Mouse (Mus musculus) MEL (cell line): ENCODE measurements at regions not wholly inside any gene's neighbourhood (a gene's known extent, or its start where the extent isn't known, plus 50 kb on each side); places are given as distances from the start of the nearest gene placed in this dataset.

Source experiments
- DNase-seq: peaks from one replicate; pipeline ENCODE4 v3.0.0; 2011; ENCODE audit warnings: low read depth, low spot score
- H3K27ac ChIP-seq: 2 replicates; pipeline ENCODE4 v1.5.1; 2012; ENCODE audit warnings: low read depth, mild to moderate bottlenecking, control low read depth, low read length, moderate library complexity; ENCODE audit not compliant: control insufficient read depth
- H3K27me3 ChIP-seq, 2 experiments: fragments of 150-350 bp in 1 of 2; sonication (generic) in 1 of 2; 2 replicates each; pipeline ENCODE4 v1.6.1; 2012; ENCODE audit warnings: low read length in 2 of 2, mild to moderate bottlenecking in 2 of 2, improper control_type of control experiment in 1 of 2, moderate library complexity in 1 of 2; ENCODE audit not compliant: insufficient read depth in 2 of 2, control insufficient read depth in 1 of 2
- H3K36me3 ChIP-seq, 2 experiments: 2 replicates each; pipeline ENCODE4 v1.6.1; 2012 to 2014; ENCODE audit warnings: low read length in 2 of 2, improper control_type of control experiment in 1 of 2, inconsistent platforms in 1 of 2, mild to moderate bottlenecking in 1 of 2; ENCODE audit not compliant: insufficient read depth in 2 of 2, control insufficient read depth in 1 of 2
- H3K4me1 ChIP-seq, 2 experiments: fragments of 150-350 bp in 1 of 2; sonication (generic) in 1 of 2; 2 replicates each; pipeline ENCODE4 v1.6.1; 2012; ENCODE audit warnings: low read length in 2 of 2, improper control_type of control experiment in 1 of 2, mild to moderate bottlenecking in 1 of 2; ENCODE audit not compliant: insufficient read depth in 2 of 2, control insufficient read depth in 1 of 2
- H3K4me3 ChIP-seq, 2 experiments: fragments of 150-350 bp in 1 of 2; sonication (generic) in 1 of 2; 2 replicates each; pipeline ENCODE4 v1.5.1; 2012; ENCODE audit warnings: low read depth in 2 of 2, low read length in 2 of 2, mild to moderate bottlenecking in 2 of 2, moderate library complexity in 2 of 2, control low read depth in 1 of 2, improper control_type of control experiment in 1 of 2; ENCODE audit not compliant: control insufficient read depth in 1 of 2, insufficient read depth in 1 of 2
- H3K79me2 ChIP-seq: 2 replicates; pipeline ENCODE4 v1.6.1; 2012; ENCODE audit warnings: mild to moderate bottlenecking, low read length, moderate library complexity; ENCODE audit not compliant: control insufficient read depth, poor library complexity, insufficient read depth
- H3K9ac ChIP-seq: 2 replicates; pipeline ENCODE4 v1.6.1; 2012; ENCODE audit warnings: low read depth, mild to moderate bottlenecking, control low read depth, low read length, moderate library complexity; ENCODE audit not compliant: control insufficient read depth, poor library complexity, severe bottlenecking
- H3K9me3 ChIP-seq: fragments of 150-350 bp; sonication (generic); replicated peaks from 2 replicates; pipeline ENCODE4 v1.6.1; 2012; ENCODE audit warnings: mild to moderate bottlenecking, low read length, improper control_type of control experiment, moderate library complexity; ENCODE audit not compliant: insufficient read depth
- BHLHE40 ChIP-seq: IDR thresholded peaks from 2 replicates; pipeline ENCODE4 v1.6.1; 2012; ENCODE audit warnings: low read depth, mild to moderate bottlenecking, inconsistent platforms, low read length, improper control_type of control experiment, borderline replicate concordance
- CHD1 ChIP-seq: IDR thresholded peaks from 2 replicates; pipeline ENCODE4 v1.6.1; 2012; ENCODE audit warnings: low read depth, mild to moderate bottlenecking, inconsistent platforms, low read length, improper control_type of control experiment
- CTCF ChIP-seq, 3 experiments: IDR thresholded peaks in 2 of 3; conservative IDR thresholded peaks in 1 of 3; 2 replicates each; pipeline ENCODE4 v1.5.1; 2011 to 2012; ENCODE audit warnings: low read length in 3 of 3, low read depth in 2 of 3, mild to moderate bottlenecking in 2 of 3, improper control_type of control experiment in 1 of 3, inconsistent platforms in 1 of 3, mixed read lengths in 1 of 3, moderate library complexity in 1 of 3; ENCODE audit not compliant: control insufficient read depth in 1 of 3, insufficient read depth in 1 of 3, poor library complexity in 1 of 3, severe bottlenecking in 1 of 3
- E2F4 ChIP-seq: IDR thresholded peaks from 2 replicates; pipeline ENCODE4 v1.6.1; 2011; ENCODE audit warnings: low read depth, low read length, improper control_type of control experiment, borderline replicate concordance
- GABPA ChIP-seq: IDR thresholded peaks from 2 replicates; pipeline ENCODE4 v1.6.1; 2012; ENCODE audit warnings: low read depth, mild to moderate bottlenecking, inconsistent platforms, low read length, improper control_type of control experiment, moderate library complexity
- MAZ ChIP-seq: IDR thresholded peaks from 2 replicates; pipeline ENCODE4 v1.6.1; 2012; ENCODE audit warnings: low read depth, mild to moderate bottlenecking, inconsistent platforms, low read length, improper control_type of control experiment
- MYC ChIP-seq: IDR thresholded peaks from 2 replicates; pipeline ENCODE4 v1.6.1; 2011; ENCODE audit warnings: low read depth, mild to moderate bottlenecking, low read length, improper control_type of control experiment, moderate library complexity
- NELFE ChIP-seq: IDR thresholded peaks from 2 replicates; pipeline ENCODE4 v1.6.1; 2011; ENCODE audit warnings: low read depth, low read length, improper control_type of control experiment
- POLR2A ChIP-seq, 2 experiments: IDR thresholded peaks; 2 replicates each; pipeline ENCODE4 v1.6.1; 2011 to 2012; ENCODE audit warnings: low read length in 2 of 2, mild to moderate bottlenecking in 2 of 2, control low read depth in 1 of 2, improper control_type of control experiment in 1 of 2, low read depth in 1 of 2, moderate library complexity in 1 of 2; ENCODE audit not compliant: control insufficient read depth in 1 of 2, insufficient read depth in 1 of 2, poor library complexity in 1 of 2
- POLR2AphosphoS5 ChIP-seq: IDR thresholded peaks from 2 replicates; pipeline ENCODE4 v1.6.1; 2012; ENCODE audit warnings: low read depth, borderline replicate concordance, mild to moderate bottlenecking, inconsistent platforms, low read length, moderate library complexity, mixed read lengths
- RCOR1 ChIP-seq: IDR thresholded peaks from 2 replicates; pipeline ENCODE4 v1.6.1; 2012; ENCODE audit warnings: low read depth, mild to moderate bottlenecking, inconsistent platforms, low read length, improper control_type of control experiment
- SIN3A ChIP-seq: IDR thresholded peaks from 2 replicates; pipeline ENCODE4 v1.6.1; 2012; ENCODE audit warnings: low read length, improper control_type of control experiment, inconsistent platforms
- TBP ChIP-seq: IDR thresholded peaks from 2 replicates; pipeline ENCODE4 v1.8.0; 2011; ENCODE audit warnings: low read depth, low read length, improper control_type of control experiment
- TCF12 ChIP-seq: IDR thresholded peaks from 2 replicates; pipeline ENCODE4 v1.6.1; 2014; ENCODE audit warnings: low read depth, mild to moderate bottlenecking, inconsistent platforms, low read length, improper control_type of control experiment, moderate library complexity
- UBTF ChIP-seq: IDR thresholded peaks from 2 replicates; pipeline ENCODE4 v1.6.1; 2012; ENCODE audit warnings: low read depth, mild to moderate bottlenecking, inconsistent platforms, low read length, improper control_type of control experiment, moderate library complexity, borderline replicate concordance; ENCODE audit not compliant: insufficient read depth
- USF2 ChIP-seq, 2 experiments: IDR thresholded peaks; 2 replicates each; pipeline ENCODE4 v1.6.1; 2011 to 2012; ENCODE audit warnings: improper control_type of control experiment in 2 of 2, low read length in 2 of 2, borderline replicate concordance in 1 of 2, inconsistent platforms in 1 of 2, low read depth in 1 of 2, mild to moderate bottlenecking in 1 of 2; ENCODE audit not compliant: insufficient read depth in 1 of 2
- ZKSCAN1 ChIP-seq: IDR thresholded peaks from 2 replicates; pipeline ENCODE4 v1.6.1; 2012; ENCODE audit warnings: low read depth, mild to moderate bottlenecking, inconsistent platforms, low read length, improper control_type of control experiment, moderate library complexity
- ZNF384 ChIP-seq: IDR thresholded peaks from 2 replicates; pipeline ENCODE4 v1.6.1; 2012; ENCODE audit warnings: low read depth, mild to moderate bottlenecking, inconsistent platforms, low read length, improper control_type of control experiment

DNA sequence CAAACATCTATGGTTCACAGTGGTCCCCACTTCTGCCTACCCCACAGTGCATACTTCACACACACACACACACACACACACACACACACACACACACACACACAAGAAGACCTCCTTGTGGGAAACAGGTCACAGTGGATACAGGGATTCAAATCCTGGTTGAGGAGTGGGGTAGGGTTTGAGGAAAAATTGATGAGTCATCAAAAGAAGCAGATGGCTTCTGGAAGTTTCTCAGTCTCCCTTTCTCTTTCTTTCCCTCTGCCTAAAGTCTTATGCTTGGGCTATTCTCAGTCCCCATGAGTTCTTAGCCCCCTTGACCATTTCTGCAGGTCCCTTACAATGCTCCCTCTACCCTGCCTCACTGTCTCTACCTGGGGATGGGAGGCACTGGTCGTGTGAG is 56.4 kb downstream of the Rassf10 start:
- H3K79me2 ChIP-seq, result no peaks in the 10 kb centered on the region
- H3K36me3 ChIP-seq, result no peaks in the 10 kb centered on the region
- H3K27me3 ChIP-seq, result no peaks in the 10 kb centered on the region
- H3K9me3 ChIP-seq, result no peaks in the 10 kb centered on the region
- no peak for DNase-seq
- TF ChIP-seq SIN3A (no peak), NELFE (no peak), MAZ (no peak), BHLHE40 (no peak), TCF12 (no peak), POLR2AphosphoS5 (no peak)
- no peak overlapping the region for H3K9ac ChIP-seq
- H3K27ac ChIP-seq, result no peak overlapping the region
- H3K4me3 ChIP-seq, result no peak overlapping the region
- no peaks in the 10 kb centered on the region for H3K4me1 ChIP-seq

DNA sequence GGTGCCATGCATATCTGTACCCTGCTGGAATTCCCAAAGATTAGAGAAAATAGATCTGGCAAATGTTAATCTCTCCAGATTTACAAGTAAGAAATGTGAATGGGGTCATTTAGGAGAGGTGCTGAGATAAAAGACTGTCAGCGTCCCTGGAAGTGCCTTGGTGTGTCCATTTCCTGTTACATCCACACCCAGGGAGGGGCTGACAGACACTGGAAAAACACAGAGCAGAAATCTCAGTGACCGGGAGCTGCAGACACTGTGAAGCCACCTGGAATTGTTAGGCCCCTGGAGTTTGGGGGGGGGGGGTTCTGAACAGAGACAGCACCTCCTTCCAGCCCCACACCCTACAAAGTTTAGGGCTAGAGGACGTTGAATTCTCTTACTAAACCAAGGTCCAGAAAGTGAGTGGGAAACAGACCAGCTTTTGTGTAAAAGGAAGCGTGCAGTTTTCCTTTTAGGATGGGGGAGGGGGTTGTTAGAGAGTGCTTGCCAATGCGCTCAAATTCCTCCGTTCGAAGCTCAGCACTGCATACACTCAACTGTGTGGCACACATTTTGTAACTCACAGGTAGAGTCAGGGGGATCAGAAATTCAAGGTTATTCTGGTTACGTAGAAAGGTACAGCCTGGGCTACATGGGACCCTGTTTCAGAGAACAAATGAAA is 63.5 kb downstream of the Rassf10 start:
- H3K27me3 ChIP-seq, result no peaks in the 10 kb centered on the region
- H3K27ac ChIP-seq, result no peak overlapping the region
- no peak for DNase-seq
- H3K9ac ChIP-seq, result no peak overlapping the region
- no peak for TF ChIP-seq POLR2A (IDR thresholded peaks at IDR 0.05; ENCODE audit: control insufficient read depth in 1 of 2, insufficient read depth in 1 of 2, low read depth in 1 of 2, low read length in 2 of 2, poor library complexity in 1 of 2)
- TF ChIP-seq POLR2AphosphoS5, result no peak
- no peak for TF ChIP-seq MYC
- TF ChIP-seq TBP, result no peak
- TF ChIP-seq ZKSCAN1, result no peak
- TF ChIP-seq CTCF (IDR thresholded peaks at IDR 0.05 in 2 of 3, conservative IDR thresholded peaks at IDR 0.05 in 1 of 3; ENCODE audit: control insufficient read depth in 1 of 3, insufficient read depth in 1 of 3, low read depth in 2 of 3, low read length in 3 of 3, poor library complexity in 1 of 3, severe bottlenecking in 1 of 3), result no peak
- no peak for TF ChIP-seq USF2 (IDR thresholded peaks at IDR 0.05; ENCODE audit: borderline replicate concordance in 1 of 2, insufficient read depth in 1 of 2, low read depth in 1 of 2, low read length in 2 of 2)
- no peak for TF ChIP-seq GABPA
- no peak for TF ChIP-seq E2F4
- no peak for TF ChIP-seq RCOR1
- no peak for TF ChIP-seq SIN3A
- TF ChIP-seq CHD1, result no peak
- no peak for TF ChIP-seq UBTF
- no peak for TF ChIP-seq ZNF384
- TF ChIP-seq, all 39 proteins: peak for 0
- H3K79me2 ChIP-seq, result no peaks in the 10 kb centered on the region
- H3K9me3 ChIP-seq, result no peaks in the 10 kb centered on the region
- no peaks in the 10 kb centered on the region for H3K36me3 ChIP-seq
- H3K4me1 ChIP-seq, result no peaks in the 10 kb centered on the region
- H3K4me3 ChIP-seq, result no peak overlapping the region
